Mouse (Mus musculus) embryonic facial prominence, embryonic 13.5 days (tissue): ENCODE results near the gene Magi1. TPM values are rescaled to one million over a fixed set of nuclear protein-coding genes. Genes with fewer than 3 reads are reported as not detected.

Source experiments
- ATAC-seq: fragments of 200-750 bp; cut with Nextera tagmentation; 2 replicates; pipeline ENCODE4 v1.8.0; 2017; ENCODE audit warnings: low read depth; ENCODE audit not compliant: insufficient number of reproducible peaks, insufficient read depth, low FRiP score, low TSS enrichment
- H3K27ac ChIP-seq: fragments of 300-500 bp; sonication (generic); 2 replicates; pipeline ENCODE4 v1.5.1; 2015; ENCODE audit warnings: moderate library complexity, mild to moderate bottlenecking, inconsistent platforms
- H3K27me3 ChIP-seq: fragments of 300-500 bp; sonication (generic); 2 replicates; pipeline ENCODE4 v1.6.1; 2015; ENCODE audit warnings: mild to moderate bottlenecking, inconsistent platforms
- H3K36me3 ChIP-seq: fragments of 300-500 bp; sonication (generic); 2 replicates; pipeline ENCODE4 v1.6.1; 2015; ENCODE audit warnings: mild to moderate bottlenecking, inconsistent platforms
- H3K4me1 ChIP-seq: fragments of 300-500 bp; sonication (generic); 2 replicates; pipeline ENCODE4 v1.6.1; 2015; ENCODE audit warnings: inconsistent platforms
- H3K4me2 ChIP-seq: fragments of 300-500 bp; sonication (generic); 2 replicates; pipeline ENCODE4 v1.6.1; 2015; ENCODE audit warnings: moderate library complexity, mild to moderate bottlenecking, inconsistent platforms
- H3K4me3 ChIP-seq: fragments of 300-500 bp; sonication (generic); 2 replicates; pipeline ENCODE4 v1.5.1; 2015; ENCODE audit warnings: mild to moderate bottlenecking, inconsistent platforms
- H3K9ac ChIP-seq: fragments of 300-500 bp; sonication (generic); 2 replicates; pipeline ENCODE4 v1.6.1; 2015; ENCODE audit warnings: mild to moderate bottlenecking, inconsistent platforms
- H3K9me3 ChIP-seq: fragments of 300-500 bp; sonication (generic); 2 replicates; pipeline ENCODE4 v1.6.1; 2016; ENCODE audit warnings: inconsistent platforms
- WGBS: fragments of 180-500 bp; shearing (Covaris S2); methylation state at CpG from one replicate; pipeline ENCODE4 v1.1.7; 2015; ENCODE audit warnings: mixed read lengths; 5-methylcytosine and 5-hydroxymethylcytosine counted together
- polyA plus RNA-seq: library from polyadenylated mRNA; unstranded; fragments of >200 nt; fragmentation: Nextera tagmentation; extraction: Ambion mirVana; gene quantifications from 2 replicates; pipeline ENCODE4 v1.2.1, GENCODE M21; 2015

The Magi1 gene
- polyA plus RNA-seq, 1 experiment from 2014 or later, result 13.1 TPM

GRCm38 (mm10) chr6:94256982-94257830 is 26.5 kb downstream of the Magi1 start:
- H3K9me3 ChIP-seq, result no peaks in the 10 kb centered on the region
- H3K36me3 ChIP-seq, result no peaks in the 10 kb centered on the region
- 36% methylated on average over 12 of the region's 12 CpGs for WGBS
- no peak overlapping the region for H3K4me3 ChIP-seq
- no peaks in the 10 kb centered on the region for H3K27me3 ChIP-seq
- ATAC-seq, result no peak
- H3K4me1 ChIP-seq, result peaks cover 44% of the 10 kb centered on the region
- peak overlapping the region; percentile 68 for H3K27ac ChIP-seq
- 0 out of 2 replicates have a peak overlapping the region, but pooled peaks have one; percentile 1 for H3K4me2 ChIP-seq
- H3K9ac ChIP-seq, result no peak overlapping the region

- peaks cover 66% of the 10 kb centered on the region for H3K4me1 ChIP-seq
- no peak for ATAC-seq
- no peaks in the 10 kb centered on the region for H3K27me3 ChIP-seq
Measured at GRCm38 (mm10) chr6:94253943-94254342, 29.8 kb downstream of the Magi1 start.

GRCm38 (mm10) chr6:94251358-94251945 is 32.3 kb downstream of the Magi1 start:
- Histone ChIP-seq H3K27ac (no peak overlapping the region), H3K4me1 (peaks cover 48% of the 10 kb centered on the region)

More at GRCm38 (mm10) chr6:94253943-94254342, 29.8 kb downstream of the Magi1 start:
- Histone ChIP-seq H3K27ac (no peak overlapping the region), H3K4me2 (no peak overlapping the region), H3K36me3 (no peaks in the 10 kb centered on the region), H3K9ac (no peak overlapping the region), H3K9me3 (no peaks in the 10 kb centered on the region), H3K4me3 (no peak overlapping the region)
- WGBS, result 81% methylated on average over 8 of the region's 8 CpGs

GRCm38 (mm10) chr6:94249286-94249790 is 34.4 kb downstream of the Magi1 start:
- H3K4me3 ChIP-seq, result no peak overlapping the region
- no peaks in the 10 kb centered on the region for H3K27me3 ChIP-seq
- peaks cover 28% of the 10 kb centered on the region for H3K4me1 ChIP-seq
- no peak overlapping the region for H3K9ac ChIP-seq
- H3K27ac ChIP-seq, result no peak overlapping the region
- H3K4me2 ChIP-seq, result no peak overlapping the region
- no peak for ATAC-seq
- WGBS, result 79% methylated on average over 9 of the region's 9 CpGs
- no peaks in the 10 kb centered on the region for H3K9me3 ChIP-seq
- H3K36me3 ChIP-seq, result no peaks in the 10 kb centered on the region

More at GRCm38 (mm10) chr6:94251358-94251945, 32.3 kb downstream of the Magi1 start:
- Histone ChIP-seq H3K36me3 (no peaks in the 10 kb centered on the region), H3K9ac (no peak overlapping the region), H3K4me2 (no peak overlapping the region), H3K4me3 (no peak overlapping the region), H3K27me3 (no peaks in the 10 kb centered on the region), H3K9me3 (no peaks in the 10 kb centered on the region)
- WGBS, result 71% methylated on average over 8 of the region's 8 CpGs
- ATAC-seq, result no peak

- Histone ChIP-seq H3K9ac (no peak overlapping the region), H3K4me1 (peaks cover 27% of the 10 kb centered on the region), H3K27ac (no peak overlapping the region), H3K4me3 (no peak overlapping the region), H3K9me3 (no peaks in the 10 kb centered on the region), H3K36me3 (no peaks in the 10 kb centered on the region), H3K27me3 (no peaks in the 10 kb centered on the region), H3K4me2 (no peak overlapping the region)
- WGBS, result 86% methylated on average over 6 of the region's 6 CpGs
- ATAC-seq, result no peak
Measured at GRCm38 (mm10) chr6:94241251-94241650, 42.5 kb downstream of the Magi1 start.

GRCm38 (mm10) chr6:94238643-94239042 is 45.1 kb downstream of the Magi1 start:
- peaks cover 32% of the 10 kb centered on the region for H3K4me1 ChIP-seq
- no peak overlapping the region for H3K4me2 ChIP-seq
- no peaks in the 10 kb centered on the region for H3K9me3 ChIP-seq
- 84% methylated on average over 2 of the region's 2 CpGs for WGBS
- no peak overlapping the region for H3K27ac ChIP-seq
- no peaks in the 10 kb centered on the region for H3K27me3 ChIP-seq
- no peak overlapping the region for H3K9ac ChIP-seq
- H3K36me3 ChIP-seq, result no peaks in the 10 kb centered on the region
- H3K4me3 ChIP-seq, result no peak overlapping the region
- ATAC-seq, result no peak

GRCm38 (mm10) chr6:94236899-94237298 is 46.8 kb downstream of the Magi1 start:
- 76% methylated on average over 2 of the region's 2 CpGs for WGBS

GRCm38 (mm10) chr6:94232243-94232785 is 51.4 kb downstream of the Magi1 start:
- Histone ChIP-seq H3K27me3 (no peaks in the 10 kb centered on the region), H3K27ac (no peak overlapping the region), H3K4me3 (no peak overlapping the region), H3K9me3 (no peaks in the 10 kb centered on the region), H3K9ac (no peak overlapping the region), H3K4me1 (peaks cover 29% of the 10 kb centered on the region), H3K4me2 (no peak overlapping the region), H3K36me3 (no peaks in the 10 kb centered on the region)
- ATAC-seq, result no peak
- 80% methylated on average over 3 of the region's 3 CpGs for WGBS

More at GRCm38 (mm10) chr6:94236899-94237298, 46.8 kb downstream of the Magi1 start:
- Histone ChIP-seq H3K27me3 (no peaks in the 10 kb centered on the region), H3K27ac (no peak overlapping the region), H3K9ac (no peak overlapping the region), H3K9me3 (no peaks in the 10 kb centered on the region), H3K4me3 (no peak overlapping the region), H3K36me3 (no peaks in the 10 kb centered on the region), H3K4me1 (peaks cover 29% of the 10 kb centered on the region), H3K4me2 (no peak overlapping the region)
- ATAC-seq, result no peak

GRCm38 (mm10) chr6:94231831-94232230 is 51.9 kb downstream of the Magi1 start:
- Histone ChIP-seq H3K27ac (no peak overlapping the region), H3K36me3 (no peaks in the 10 kb centered on the region), H3K27me3 (no peaks in the 10 kb centered on the region), H3K9ac (no peak overlapping the region), H3K4me2 (no peak overlapping the region), H3K9me3 (no peaks in the 10 kb centered on the region), H3K4me3 (no peak overlapping the region), H3K4me1 (peaks cover 30% of the 10 kb centered on the region)
- WGBS, result 73% methylated on average over 4 of the region's 4 CpGs
- no peak for ATAC-seq

GRCm38 (mm10) chr6:94231367-94231766 is 52.4 kb downstream of the Magi1 start:
- H3K27ac ChIP-seq, result no peak overlapping the region

GRCm38 (mm10) chr6:94230918-94231317 is 52.8 kb downstream of the Magi1 start:
- Histone ChIP-seq H3K27ac (no peak overlapping the region), H3K4me2 (no peak overlapping the region), H3K4me3 (no peak overlapping the region), H3K9me3 (no peaks in the 10 kb centered on the region), H3K4me1 (peaks cover 35% of the 10 kb centered on the region), H3K9ac (no peak overlapping the region), H3K36me3 (no peaks in the 10 kb centered on the region), H3K27me3 (no peaks in the 10 kb centered on the region)
- WGBS, result 54% methylated on average over 3 of the region's 3 CpGs
- ATAC-seq, result no peak

More at GRCm38 (mm10) chr6:94231367-94231766, 52.4 kb downstream of the Magi1 start:
- WGBS, result 45% methylated on average over 7 of the region's 7 CpGs
- H3K4me3 ChIP-seq, result no peak overlapping the region
- H3K9me3 ChIP-seq, result no peaks in the 10 kb centered on the region
- H3K4me2 ChIP-seq, result no peak overlapping the region
- no peak for ATAC-seq
- H3K36me3 ChIP-seq, result no peaks in the 10 kb centered on the region
- no peaks in the 10 kb centered on the region for H3K27me3 ChIP-seq
- H3K4me1 ChIP-seq, result peaks cover 31% of the 10 kb centered on the region
- no peak overlapping the region for H3K9ac ChIP-seq
